Mouse (Mus musculus) megakaryocyte, embryonic 14.5 days (primary cell): ENCODE measurements around the gene Pitpnc1.

Source experiments
- FLI1 ChIP-seq: IDR thresholded peaks from 2 replicates; pipeline ENCODE4 v1.6.1; 2012; ENCODE audit warnings: low read length, inconsistent platforms, mixed read lengths
- GATA1 ChIP-seq: IDR thresholded peaks from 3 replicates; pipeline ENCODE4 v1.6.1; 2012; ENCODE audit warnings: mixed read lengths, low read length, inconsistent platforms, borderline replicate concordance

- TF ChIP-seq GATA1 (no peak), FLI1 (no peak)
These were observed 199.9 kb downstream of the Pitpnc1 start for GRCm38 (mm10) chr11:107270564-107270963.
